Mouse (Mus musculus) Patski (cell line): ENCODE data around the gene Mms19. TPM values are rescaled to one million over a fixed set of nuclear protein-coding genes. Genes with fewer than 3 reads are reported as not detected.
"Not testable (repeated sequence)": the region's sequence is repeated elsewhere in the genome, so short reads cannot be mapped to it uniquely, and the experiment has no call there.

Experiments used
- ATAC-seq: fragments of 100-300 bp; one replicate; pipeline ENCODE4 v1.8.0; 2021
- CTCF ChIA-PET: fragments of 350-600 bp; sonication (Branson Sonifier 250); formaldehyde crosslinking; loops from one replicate; lab custom pipeline; 2022; ENCODE audit warnings: inconsistent platforms; lab: Charles Lee
- POLR2A ChIA-PET: fragments of 350-600 bp; sonication (Branson Sonifier 250); formaldehyde crosslinking; loops from one replicate; lab custom pipeline; 2022; ENCODE audit warnings: antibody characterized with exemption, inconsistent platforms; lab: Charles Lee
- DNase-seq: peaks from one replicate; pipeline ENCODE4 v3.0.0-alpha.2; 2011; ENCODE audit warnings: low read depth, low spot score
- H3K27me3 ChIP-seq: fragments of 371-371 bp; one replicate; pipeline ENCODE4 v1.5.1; 2021
- CTCF ChIP-seq: fragments of 100-300 bp; IDR thresholded peaks from one replicate; pipeline ENCODE4 v1.5.1; 2021
- in situ Hi-C: fragments of 300-500 bp; cut with MboI; formaldehyde crosslinking; loops from 3 replicates; pipeline ENCODE4 v1.11.1; 2018; ENCODE audit warnings: low pct_unique_long_range_greater_than_20kb, mixed read lengths
- polyA plus RNA-seq: library from polyadenylated mRNA; unstranded; gene quantifications from one replicate; pipeline ENCODE4 v1.2.3, GENCODE M21; 2021

Mms19 gene
- polyA plus RNA-seq, 1 experiment from 2014 or later = 56.8 TPM

DNA sequence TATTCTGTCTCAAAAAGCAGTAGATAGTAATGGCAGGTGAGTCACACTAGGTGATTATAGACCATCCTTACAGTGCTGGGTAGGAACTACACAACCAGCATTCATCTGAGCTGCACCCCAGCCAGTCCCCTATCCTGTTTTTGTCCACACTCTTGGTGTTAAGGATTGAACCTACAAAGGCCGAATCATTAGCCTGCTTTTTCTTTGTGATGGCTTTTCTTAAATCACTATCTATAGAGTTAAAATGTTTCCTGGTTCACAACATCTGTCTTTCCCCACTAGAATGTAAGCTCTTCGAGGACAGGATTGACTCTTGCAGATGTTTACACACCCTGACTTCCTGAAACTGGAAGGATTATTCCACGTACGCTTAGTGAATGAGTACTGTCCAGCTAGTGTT lies 61.5 kb downstream of the Mms19 start:
- ATAC-seq = no peak
- no peaks in the 10 kb centered on the region for H3K27me3 ChIP-seq
- in situ Hi-C loops = no loop called here
- ChIA-PET POLR2A (interaction anchor here (0.6 to 1.3 kb wide), 3 partner anchors 8 to 24 kb away, joined by 3 to 6 read pairs (median 5); partner anchors contain the start of genes Exosc1 and Zdhhc16), CTCF (interaction anchor here (1.3 kb wide), 1 partner anchor 14 kb away, joined by 4 read pairs; the partner anchor contains the start of genes Exosc1 and Zdhhc16)
- TF ChIP-seq CTCF = no peak
- no peak for DNase-seq

DNA sequence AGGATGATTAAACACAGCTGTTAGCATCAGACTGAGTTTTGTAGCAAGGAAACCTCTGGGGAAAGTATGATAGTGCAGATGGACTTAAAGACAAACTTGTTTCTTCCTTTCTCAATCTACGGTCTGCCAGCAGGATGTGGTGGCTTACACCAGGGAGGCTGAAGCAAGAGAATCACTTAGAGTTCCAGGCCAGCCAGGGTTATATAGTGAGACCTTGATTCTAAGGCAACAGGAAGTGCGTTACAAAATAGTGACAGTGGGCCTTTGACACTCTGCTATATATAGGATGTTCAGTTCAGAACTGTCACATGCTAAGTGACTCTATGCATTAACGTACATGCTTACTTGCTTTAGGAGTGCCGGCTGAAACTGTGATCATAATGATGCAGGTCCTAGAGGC lies 64.1 kb downstream of the Mms19 start:
- ATAC-seq (no peak), DNase-seq (no peak)
- H3K27me3 ChIP-seq = no peaks in the 10 kb centered on the region
- ChIA-PET CTCF (no interaction called here), POLR2A (no interaction called here)
- in situ Hi-C loops = no loop called here
- TF ChIP-seq CTCF = no peak

DNA sequence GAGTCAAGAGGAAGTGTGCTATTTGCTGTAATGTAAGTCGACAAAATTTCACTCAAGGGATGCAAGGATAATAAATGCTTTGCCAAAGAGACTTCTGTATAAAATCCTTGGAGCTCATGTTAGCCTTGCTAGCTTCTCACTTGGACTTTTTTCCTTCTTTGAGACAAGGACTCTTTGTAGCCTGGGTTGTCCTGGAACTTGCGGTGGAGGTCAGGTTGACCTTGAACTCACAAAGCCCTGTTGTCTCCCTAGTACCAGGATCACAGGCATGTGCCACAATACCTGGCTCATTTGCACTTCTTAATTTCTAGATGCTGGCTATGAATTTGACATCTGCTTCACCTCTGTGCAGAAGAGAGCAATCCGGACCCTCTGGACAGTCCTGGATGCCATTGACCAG lies 65.7 kb downstream of the Mms19 start:
- TF ChIP-seq CTCF = no peak
- POLR2A ChIA-PET = no interaction called here
- no peaks in the 10 kb centered on the region for H3K27me3 ChIP-seq
- ATAC-seq (no peak), DNase-seq (no peak)
- in situ Hi-C loops = no loop called here
- CTCF ChIA-PET = no interaction called here

DNA sequence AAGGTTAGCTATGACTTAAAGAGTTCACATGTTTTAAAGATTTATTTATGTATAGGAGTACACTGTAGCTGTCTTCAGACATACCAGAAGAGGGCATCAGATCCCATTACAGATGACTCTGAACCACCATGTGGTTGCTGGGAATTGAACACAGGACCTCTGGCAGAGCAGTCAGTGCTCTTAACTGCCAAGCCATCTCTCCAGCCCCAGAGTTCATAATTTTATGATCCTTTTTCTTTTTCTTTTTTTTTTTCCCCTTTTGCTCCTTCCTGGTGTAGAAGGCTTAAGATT lies 66.4 kb downstream of the Mms19 start:
- in situ Hi-C loops, DNase-seq, H3K27me3 ChIP-seq, ATAC-seq: not testable (repeated sequence)
- ChIA-PET CTCF (interaction anchor here (1.1 kb wide), 2 partner anchors 15 to 18 kb away, joined by 3 to 4 read pairs; no protein-coding TSS in a partner anchor), POLR2A (interaction anchor here (1.0 kb wide), 1 partner anchor 17 kb away, joined by 3 read pairs; no protein-coding TSS in a partner anchor)
- peak; percentile 53 for TF ChIP-seq CTCF

DNA sequence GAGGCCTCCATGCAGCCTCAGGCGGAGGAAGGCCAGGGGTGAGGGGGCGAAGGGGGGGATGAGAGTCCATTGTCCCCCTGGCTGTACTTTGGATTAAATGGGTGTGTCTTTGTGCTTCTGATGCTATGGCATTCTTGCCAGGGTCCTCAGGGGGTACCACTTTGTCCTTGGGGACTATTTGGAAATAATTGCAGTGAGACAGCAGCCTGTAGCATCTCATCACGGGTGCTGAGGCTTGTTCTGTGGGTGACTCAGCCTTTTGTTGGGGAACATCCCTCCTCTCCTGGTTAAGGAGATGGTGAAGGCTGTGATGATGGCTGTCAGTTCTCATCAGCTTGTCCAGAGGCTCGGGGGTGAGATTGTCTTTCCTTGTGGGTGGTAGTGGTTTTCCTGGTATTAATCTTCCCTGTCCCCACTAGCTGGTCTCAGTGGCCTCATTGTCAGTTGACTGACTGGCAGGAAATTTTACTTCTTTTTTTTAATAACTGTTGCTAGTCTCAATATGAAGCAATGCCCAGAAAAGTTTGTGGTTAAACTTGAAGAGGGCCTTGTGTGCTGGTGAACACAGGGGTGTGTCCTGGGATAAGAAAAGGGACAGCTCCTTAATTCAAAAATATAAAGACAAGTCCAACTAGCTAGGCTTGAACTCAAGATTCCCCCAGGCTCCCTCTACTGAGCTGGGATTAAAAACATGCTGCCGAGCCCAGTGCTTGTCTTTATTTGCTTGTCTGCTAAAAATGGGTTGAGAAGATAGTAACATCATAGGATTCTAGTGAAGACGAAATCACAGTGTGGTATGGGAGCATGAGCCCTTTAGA lies 67.0 kb downstream of the Mms19 start:
- in situ Hi-C loops = no loop called here
- POLR2A ChIA-PET = interaction anchor here (0.9 to 1.2 kb wide), 3 partner anchors 17 to 38 kb away, joined by 3 read pairs; no protein-coding TSS in a partner anchor
- ATAC-seq (no peak), DNase-seq (no peak)
- no peaks in the 10 kb centered on the region for H3K27me3 ChIP-seq
- no peak for TF ChIP-seq CTCF
- CTCF ChIA-PET = interaction anchor here (0.6 to 1.4 kb wide), 6 partner anchors 8 to 596 kb away, joined by 3 to 8 read pairs (median 4); no protein-coding TSS in a partner anchor

DNA sequence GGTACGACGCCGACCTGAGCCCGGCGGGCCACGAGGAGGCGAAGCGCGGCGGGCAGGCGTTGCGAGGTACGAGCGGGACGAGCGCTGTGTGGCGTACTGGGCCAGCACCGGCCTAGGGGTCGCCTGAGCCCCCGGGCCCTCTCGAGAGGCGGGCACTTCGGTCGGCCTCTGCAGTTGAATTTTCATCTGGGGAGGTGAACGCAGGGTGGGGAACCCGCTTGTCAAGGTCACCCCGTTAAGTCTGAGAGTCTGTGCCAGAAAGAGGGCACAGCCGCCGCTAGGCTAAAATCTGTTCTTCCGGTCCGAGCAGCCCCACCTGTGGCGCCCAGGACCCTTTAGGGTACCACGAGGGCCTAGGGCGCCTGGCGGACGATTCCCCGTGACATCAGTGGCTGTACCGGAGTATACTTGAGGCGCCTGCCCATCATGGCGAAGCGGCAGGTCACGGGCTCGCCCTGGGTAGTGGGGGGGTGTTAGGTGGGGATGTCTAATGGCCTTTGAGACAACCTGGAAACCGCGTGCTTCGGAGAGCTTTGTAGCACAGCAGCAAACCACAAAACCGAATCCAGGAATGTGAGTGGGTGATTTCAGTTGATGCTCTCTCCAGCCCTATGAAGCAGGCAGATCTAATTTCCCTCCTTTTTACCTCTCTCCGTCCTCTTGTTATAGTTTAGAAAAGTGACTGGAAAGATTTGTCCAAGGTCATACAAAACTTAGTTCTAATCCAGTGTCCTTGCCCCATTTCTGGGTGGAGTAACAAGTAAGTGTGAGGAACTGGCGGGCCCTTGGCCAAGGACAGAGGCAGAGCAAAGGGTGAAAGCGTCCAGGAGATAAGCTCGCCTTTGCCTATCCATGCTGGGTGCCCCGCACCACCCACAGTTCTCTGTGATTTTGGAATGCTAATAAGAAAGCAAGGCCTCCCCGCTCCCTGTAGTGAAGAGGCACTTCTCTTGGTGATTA lies 68.6 kb downstream of the Mms19 start:
- no peaks in the 10 kb centered on the region for H3K27me3 ChIP-seq
- POLR2A ChIA-PET = interaction anchor here (0.5 to 1.1 kb wide), 6 partner anchors 21 to 371 kb away, joined by 3 to 9 read pairs (median 3); partner anchors contain the start of genes Exosc1 and Zdhhc16
- TF ChIP-seq CTCF = no peak
- in situ Hi-C loops = no loop called here
- peak; percentile 31 for ATAC-seq
- no peak for DNase-seq
- CTCF ChIA-PET = interaction anchor here (0.9 to 1.9 kb wide), 5 partner anchors 10 to 114 kb away, joined by 3 to 8 read pairs (median 4); no protein-coding TSS in a partner anchor

DNA sequence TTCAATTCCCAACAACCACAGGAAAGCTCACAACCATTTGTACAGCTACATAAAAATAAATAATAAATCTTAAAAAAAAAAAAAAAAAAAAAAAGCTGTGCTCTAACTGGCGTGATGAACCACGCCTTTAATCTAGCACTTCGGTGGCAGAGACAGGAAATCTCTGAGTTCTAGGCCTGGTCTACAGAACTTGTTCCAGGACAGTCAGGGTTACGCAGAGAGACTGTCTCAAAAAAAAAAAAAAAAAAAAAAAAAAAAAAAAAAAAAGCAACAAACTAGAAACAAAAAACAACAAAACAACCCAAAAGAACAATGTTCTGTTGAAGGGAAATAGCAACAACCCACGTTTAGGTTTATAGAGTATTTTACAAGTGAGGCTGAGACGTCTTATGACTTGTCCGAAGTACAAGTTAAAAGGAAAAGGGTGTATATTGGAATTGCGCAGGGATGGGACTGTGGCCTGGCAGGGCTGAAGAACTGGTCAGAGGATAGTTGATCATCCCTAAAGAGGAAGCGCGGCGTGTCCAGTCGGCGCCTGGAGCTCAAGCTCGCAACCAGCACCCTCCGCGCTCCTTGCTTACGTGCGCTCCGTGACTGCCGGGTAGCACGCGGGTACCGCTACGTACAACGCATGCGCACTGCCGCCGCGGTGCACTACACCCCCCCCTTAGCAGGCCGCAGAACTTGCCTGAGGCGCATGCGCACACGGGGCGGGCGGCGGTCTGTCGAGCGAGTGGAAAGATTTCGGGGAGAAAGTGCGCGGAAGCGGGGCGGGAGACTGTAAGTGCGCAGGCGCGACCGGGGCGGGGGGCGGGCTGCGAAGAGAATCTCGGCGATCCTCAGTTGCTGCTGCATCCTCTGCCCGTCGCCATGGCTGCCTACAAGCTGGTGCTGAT lies 69.5 kb downstream of the Mms19 start, which contains the start of gene Pgam1:
Gene Pgam1, plus strand, starts transcription at position 746 of the 896 bp plus-strand sequence.
- CTCF ChIA-PET = interaction anchor here (1.0 to 1.9 kb wide), 3 partner anchors 10 to 14 kb away, joined by 3 to 4 read pairs (median 3); no protein-coding TSS in a partner anchor
- in situ Hi-C loops = no loop called here
- TF ChIP-seq CTCF = no peak
- peak; percentile 78 for ATAC-seq
- POLR2A ChIA-PET = interaction anchor here (0.6 to 1.4 kb wide), 3 partner anchors 8 to 26 kb away, joined by 6 to 9 read pairs (median 7); no protein-coding TSS in a partner anchor
- no peaks in the 10 kb centered on the region for H3K27me3 ChIP-seq
- peak; percentile 82 for DNase-seq

DNA sequence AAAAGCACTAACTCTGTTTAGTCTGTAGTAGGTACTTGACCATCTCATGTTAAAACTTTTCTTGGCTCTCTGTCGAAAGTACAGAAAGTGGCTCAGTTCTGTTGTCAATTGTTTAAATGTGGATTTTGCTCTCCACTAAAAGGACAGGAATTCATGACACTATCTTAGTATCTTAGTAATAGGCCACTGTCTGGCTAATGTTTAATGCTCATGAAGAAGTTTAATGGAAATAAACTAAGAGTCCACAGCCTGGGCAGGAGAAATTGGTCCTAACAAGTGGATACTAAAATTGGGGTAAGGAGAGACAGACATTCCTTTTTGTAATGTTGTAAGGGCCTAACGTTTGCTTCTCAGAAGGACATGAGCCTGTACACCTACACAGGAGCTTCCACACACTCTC lies 70.6 kb downstream of the Mms19 start:
- TF ChIP-seq CTCF = no peak
- in situ Hi-C loops = no loop called here
- CTCF ChIA-PET = interaction anchor here (1.0 to 1.9 kb wide), 3 partner anchors 9 to 12 kb away, joined by 3 to 4 read pairs (median 3); no protein-coding TSS in a partner anchor
- no peak for ATAC-seq
- H3K27me3 ChIP-seq = no peaks in the 10 kb centered on the region
- no peak for DNase-seq
- POLR2A ChIA-PET = interaction anchor here (1.4 kb wide), 1 partner anchor 22 kb away, joined by 7 read pairs; no protein-coding TSS in a partner anchor

DNA sequence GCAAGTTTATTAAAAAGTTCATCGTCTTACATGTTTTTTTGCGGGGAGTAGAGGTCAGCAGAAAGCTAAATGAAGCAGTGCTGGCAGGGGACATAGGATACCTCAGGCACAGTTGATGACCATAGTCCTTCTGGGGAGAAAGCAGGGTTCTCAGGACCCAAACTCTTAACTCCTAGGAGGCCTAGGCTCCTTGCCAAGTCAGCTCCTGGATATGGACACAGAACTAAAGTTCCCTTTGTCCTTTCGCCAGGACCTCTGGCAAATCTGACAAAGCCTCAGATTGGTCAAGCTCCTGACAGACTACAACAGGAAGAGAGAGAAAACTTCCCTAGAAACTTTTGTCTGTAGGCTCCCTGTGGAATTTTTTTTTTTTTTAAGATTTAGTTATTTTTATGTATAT lies 72.2 kb downstream of the Mms19 start:
- CTCF ChIA-PET = no interaction called here
- ATAC-seq (no peak), DNase-seq (no peak)
- H3K27me3 ChIP-seq = no peaks in the 10 kb centered on the region
- in situ Hi-C loops = no loop called here
- POLR2A ChIA-PET = no interaction called here
- TF ChIP-seq CTCF = no peak
